Mouse (Mus musculus) midbrain, embryonic 11.5 days (tissue): ENCODE data around the gene Gm3029. TPM values are rescaled to one million over a fixed set of nuclear protein-coding genes. Genes with fewer than 3 reads are reported as not detected.
"Not testable (repeated sequence)": the region's sequence is repeated elsewhere in the genome, so short reads cannot be mapped to it uniquely, and the experiment has no call there.

Source experiments
- ATAC-seq: fragments of 200-750 bp; cut with Nextera tagmentation; 2 replicates; pipeline ENCODE4 v1.8.0; 2017; ENCODE audit warnings: moderate TSS enrichment, moderate library complexity; ENCODE audit not compliant: low FRiP score
- DNase-seq: peaks from one replicate; pipeline ENCODE4 v3.0.0; 2015; ENCODE audit warnings: low spot score; ENCODE audit errors: missing footprints
- H3K27ac ChIP-seq: fragments of 300-500 bp; sonication (generic); 2 replicates; pipeline ENCODE4 v1.5.1; 2014; ENCODE audit warnings: low read depth, low read length
- H3K27me3 ChIP-seq: fragments of 300-500 bp; sonication (generic); 2 replicates; pipeline ENCODE4 v1.6.1; 2014; ENCODE audit warnings: mild to moderate bottlenecking, low read length, moderate library complexity, mixed read lengths; ENCODE audit not compliant: control insufficient read depth, insufficient read depth
- H3K36me3 ChIP-seq: fragments of 300-500 bp; sonication (generic); 2 replicates; pipeline ENCODE4 v1.6.1; 2014; ENCODE audit warnings: mild to moderate bottlenecking, low read length, moderate library complexity, mixed read lengths; ENCODE audit not compliant: control insufficient read depth, insufficient read depth
- H3K4me1 ChIP-seq: fragments of 300-500 bp; sonication (generic); 2 replicates; pipeline ENCODE4 v1.6.1; 2014; ENCODE audit warnings: low read length; ENCODE audit not compliant: control insufficient read depth, insufficient read depth
- H3K4me2 ChIP-seq: fragments of 300-500 bp; sonication (generic); 2 replicates; pipeline ENCODE4 v1.6.1; 2014; ENCODE audit warnings: mild to moderate bottlenecking, moderate library complexity
- H3K4me3 ChIP-seq: fragments of 300-500 bp; sonication (generic); 2 replicates; pipeline ENCODE4 v1.5.1; 2014; ENCODE audit warnings: low read depth, low read length
- H3K9ac ChIP-seq: fragments of 300-500 bp; sonication (generic); 2 replicates; pipeline ENCODE4 v1.6.1; 2014; ENCODE audit warnings: low read length
- H3K9me3 ChIP-seq: fragments of 300-500 bp; sonication (generic); 2 replicates; pipeline ENCODE4 v1.6.1; 2016; ENCODE audit warnings: low read length; ENCODE audit not compliant: control insufficient read depth
- WGBS: fragments of 180-500 bp; shearing (Covaris S2); extraction: QIAGEN DNeasy Blood & Tissue Kit; methylation state at CpG from one replicate; pipeline ENCODE4 v1.1.7; 2014; 5-methylcytosine and 5-hydroxymethylcytosine counted together
- polyA plus RNA-seq: library from polyadenylated mRNA; unstranded; fragments of >200 nt; fragmentation: Nextera tagmentation; extraction: Ambion mirVana; gene quantifications from 2 replicates; pipeline ENCODE4 v1.2.1, GENCODE M21; 2014

Gm3029 gene
- not detected in 2 replicates for polyA plus RNA-seq

DNA sequence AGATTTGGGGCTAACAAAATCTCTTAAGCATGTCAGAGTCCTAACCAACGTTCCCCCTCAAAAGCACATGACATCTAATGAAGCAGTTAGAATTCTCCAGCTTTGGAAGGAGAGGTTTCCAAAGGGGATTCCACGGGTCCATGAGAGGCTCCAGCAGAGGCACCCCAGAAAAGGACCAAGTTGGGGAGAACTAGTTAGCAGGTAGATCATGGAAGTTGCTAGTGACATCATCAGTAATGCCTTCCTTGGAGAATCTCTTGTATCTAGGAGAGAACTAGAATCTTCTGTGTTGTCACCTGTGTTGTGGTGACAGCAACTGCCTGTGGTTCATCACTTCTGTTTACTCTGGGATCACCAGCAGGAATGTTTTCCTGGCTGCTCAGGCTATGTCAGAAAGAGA is at the start of gene Gm3029:
Gene Gm3029, plus strand, starts transcription at position 301 of the 400 bp plus-strand sequence.
- H3K27me3 ChIP-seq, H3K9ac ChIP-seq, H3K9me3 ChIP-seq, DNase-seq, H3K36me3 ChIP-seq, H3K4me2 ChIP-seq, H3K4me1 ChIP-seq, ATAC-seq, H3K27ac ChIP-seq, H3K4me3 ChIP-seq: not testable (repeated sequence)
- 57% methylated on average over 1 of the region's 2 CpGs for WGBS

DNA sequence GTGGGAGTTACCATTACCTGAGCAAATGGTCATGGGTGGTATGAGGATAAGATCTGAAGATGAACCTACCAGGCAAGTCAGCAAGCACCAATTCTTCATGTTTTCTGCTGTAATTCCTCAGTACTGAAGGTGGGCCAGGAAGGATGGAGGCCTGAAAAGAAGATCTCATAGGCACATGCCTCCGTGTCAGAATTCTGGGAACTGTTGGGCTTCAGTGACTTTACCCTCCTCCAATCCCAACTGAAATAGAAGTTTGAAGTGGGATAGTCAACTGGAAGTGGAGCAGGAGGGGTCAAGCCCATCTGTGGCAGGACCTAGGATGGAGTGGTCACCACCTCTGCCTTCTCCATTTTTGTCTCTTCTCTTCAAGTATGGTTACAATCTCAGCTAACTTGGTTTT is 47.7 kb upstream of the Gm3029 start, which contains the start of gene Gm2916:
Gene Gm2916, plus strand, starts transcription at position 301 of the 400 bp plus-strand sequence.
- not testable (repeated sequence) for H3K9me3 ChIP-seq, ATAC-seq, H3K27ac ChIP-seq, H3K4me1 ChIP-seq, H3K4me3 ChIP-seq, H3K36me3 ChIP-seq, H3K27me3 ChIP-seq, H3K4me2 ChIP-seq, H3K9ac ChIP-seq, DNase-seq
- whole genome bisulfite sequencing = no CpG with 5 or more reads among the region's 1 CpGs

DNA sequence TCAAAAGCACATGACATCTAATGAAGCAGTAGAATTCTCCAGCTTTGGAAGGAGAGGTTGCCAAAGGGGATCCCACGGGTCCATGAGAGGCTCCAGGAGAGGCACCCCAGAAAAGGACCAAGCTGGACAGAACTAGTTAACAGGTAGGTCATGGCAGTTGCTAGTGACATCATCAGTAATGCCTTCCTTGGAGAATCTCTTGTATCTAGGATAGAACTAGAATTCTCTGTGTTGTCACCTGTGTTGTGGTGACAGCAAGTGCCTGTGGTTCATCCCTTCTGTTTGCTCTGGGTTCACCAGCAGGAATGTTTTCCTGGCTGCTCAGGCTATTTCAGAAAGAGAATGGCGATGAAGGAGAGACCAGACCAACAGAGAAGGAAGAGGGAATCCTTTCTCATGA is 31.7 kb downstream of the Gm3029 start, which contains the start of gene Gm3095:
Gene Gm3095, plus strand, starts transcription at position 301 of the 400 bp plus-strand sequence.
- H3K4me2 ChIP-seq, H3K4me1 ChIP-seq, H3K27ac ChIP-seq, H3K9me3 ChIP-seq, H3K36me3 ChIP-seq, DNase-seq, H3K4me3 ChIP-seq, ATAC-seq, H3K27me3 ChIP-seq, H3K9ac ChIP-seq: not testable (repeated sequence)
- no CpG with 5 or more reads among the region's 2 CpGs for WGBS

Other genes with a start within 250 kb of the Gm3029 start
- gene Gm3043, start 243.0 kb upstream of the Gm3029 start, polyA plus RNA-seq = not detected in 2 replicates
- gene Gm3002, start 121.7 kb upstream of the Gm3029 start, polyA plus RNA-seq = 0.42 and 0.63 TPM in 2 replicates
- not detected in 2 replicates for gene Gm3033, start 85.5 kb upstream of the Gm3029 start, polyA plus RNA-seq
- gene Gm2916, start 47.6 kb upstream of the Gm3029 start, polyA plus RNA-seq = not detected in 2 replicates
- 0.16 TPM in 1 of 2 replicates, not detected in the other for gene Gm3095, start 31.8 kb downstream of the Gm3029 start, polyA plus RNA-seq
- not detected in 2 replicates for gene Gm3099, start 66.6 kb downstream of the Gm3029 start, polyA plus RNA-seq
- gene Gm5796, start 92.2 kb downstream of the Gm3029 start, polyA plus RNA-seq = 0.27 and 0.66 TPM in 2 replicates
- not detected in 2 replicates for gene Gm3115, start 152.4 kb downstream of the Gm3029 start, polyA plus RNA-seq
- gene Gm8108, start 178.8 kb downstream of the Gm3029 start, polyA plus RNA-seq = 0.42 and 1.3 TPM in 2 replicates
- not detected in 2 replicates for gene Gm3127, start 233.3 kb downstream of the Gm3029 start, polyA plus RNA-seq